Mouse (Mus musculus) R1 (cell line): ENCODE measurements around the gene Nccrp1.
A peak's percentile ranks its signal among the peaks of the same experiment; 100 is the strongest.
"Not testable (repeated sequence)": the region's sequence is repeated elsewhere in the genome, so short reads cannot be mapped to it uniquely, and the experiment has no call there.

ENCODE experiments used
- DNase-seq: peaks from one replicate; pipeline ENCODE4 v3.0.0-alpha.2; 2018; ENCODE audit warnings: low read depth, low spot score

Nccrp1 gene

GRCm38 (mm10) chr7:28570291-28570981, 23.4 kb upstream of the Nccrp1 start:
- no peak for DNase-seq

- peak; percentile 81 for DNase-seq
These were observed 21.2 kb upstream of the Nccrp1 start for GRCm38 (mm10) chr7:28568253-28568652.

- no peak for DNase-seq
These were observed 20.5 kb upstream of the Nccrp1 start for GRCm38 (mm10) chr7:28567539-28567938.

- no peak for DNase-seq
These were observed 18.4 kb upstream of the Nccrp1 start for GRCm38 (mm10) chr7:28565407-28565806.

GRCm38 (mm10) chr7:28562951-28563350, 15.9 kb upstream of the Nccrp1 start:
- DNase-seq = no peak

GRCm38 (mm10) chr7:28562371-28562770, 15.3 kb upstream of the Nccrp1 start:
- DNase-seq = no peak

- no peak for DNase-seq
These were observed 14.9 kb upstream of the Nccrp1 start for GRCm38 (mm10) chr7:28561967-28562366.

GRCm38 (mm10) chr7:28560856-28561255, 13.8 kb upstream of the Nccrp1 start:
- DNase-seq = no peak

- peak; percentile 57 for DNase-seq
These were observed 11.4 kb upstream of the Nccrp1 start for GRCm38 (mm10) chr7:28558486-28558885.

GRCm38 (mm10) chr7:28557708-28558107, 10.7 kb upstream of the Nccrp1 start:
- DNase-seq = no peak

- no peak for DNase-seq
These were observed 10.0 kb upstream of the Nccrp1 start for GRCm38 (mm10) chr7:28557069-28557468.

- no peak for DNase-seq
These were observed 9.0 kb upstream of the Nccrp1 start for GRCm38 (mm10) chr7:28555939-28556535.

- no peak for DNase-seq
These were observed 6.0 kb upstream of the Nccrp1 start for GRCm38 (mm10) chr7:28553076-28553475.

GRCm38 (mm10) chr7:28547628-28548027, 574 bp upstream of the Nccrp1 start:
- DNase-seq = no peak

GRCm38 (mm10) chr7:28546649-28547048, 405 bp downstream of the Nccrp1 start:
- DNase-seq = no peak

GRCm38 (mm10) chr7:28545891-28546210, 1.2 kb downstream of the Nccrp1 start:
- no peak for DNase-seq

GRCm38 (mm10) chr7:28545048-28545890, 1.8 kb downstream of the Nccrp1 start:
- DNase-seq = peak; percentile 71

- DNase-seq = no peak
These were observed 2.9 kb downstream of the Nccrp1 start for GRCm38 (mm10) chr7:28544051-28544601.

- no peak for DNase-seq
These were observed 6.5 kb downstream of the Nccrp1 start, which contains the start of gene Sycn for GRCm38 (mm10) chr7:28540526-28540925. TSS of gene Sycn (plus strand) at chr7:28540885.

GRCm38 (mm10) chr7:28538886-28539285, 8.2 kb downstream of the Nccrp1 start:
- not testable (repeated sequence) for DNase-seq

GRCm38 (mm10) chr7:28532005-28532404, 15.0 kb downstream of the Nccrp1 start:
- no peak for DNase-seq
